Mouse (Mus musculus) myocyte (in vitro differentiated cells): ENCODE data around the gene Ntsr1. TPM values are rescaled to one million over a fixed set of nuclear protein-coding genes. Genes with fewer than 3 reads are reported as not detected.
A peak's percentile ranks its signal among the peaks of the same experiment; 100 is the strongest.

Experiments used
- H3K27me3 ChIP-seq: one replicate; pipeline ENCODE4 v1.6.1; 2011; ENCODE audit not compliant: control insufficient read depth, insufficient read depth, insufficient read length
- H3K36me3 ChIP-seq: one replicate; pipeline ENCODE4 v1.6.1; 2011; ENCODE audit not compliant: control insufficient read depth, insufficient read depth
- H3K4me2 ChIP-seq: one replicate; pipeline ENCODE4 v1.6.1; 2011; ENCODE audit warnings: low read depth, control low read depth
- H3K4me3 ChIP-seq: one replicate; pipeline ENCODE4 v1.5.1; 2011; ENCODE audit warnings: mild to moderate bottlenecking, control low read depth, moderate library complexity
- H3K79me2 ChIP-seq: one replicate; pipeline ENCODE4 v1.6.1; 2011; ENCODE audit not compliant: control insufficient read depth, insufficient read depth
- H3ac ChIP-seq: one replicate; pipeline ENCODE4 v1.6.1; 2011; ENCODE audit not compliant: control insufficient read depth, insufficient read length
- CEBPB ChIP-seq: IDR thresholded peaks from 2 replicates; pipeline ENCODE4 v1.6.1; 2011; ENCODE audit warnings: mild to moderate bottlenecking, moderate library complexity; ENCODE audit not compliant: poor library complexity, insufficient read depth, severe bottlenecking
- E2F4 ChIP-seq: IDR thresholded peaks from one replicate; pipeline ENCODE4 v1.6.1; 2011; ENCODE audit warnings: mild to moderate bottlenecking, control low read depth, moderate library complexity; ENCODE audit not compliant: insufficient read depth
- MAX ChIP-seq: IDR thresholded peaks from one replicate; pipeline ENCODE4 v1.6.1; 2011; ENCODE audit warnings: low read depth, mild to moderate bottlenecking, control low read depth
- MYOD1 ChIP-seq, 3 experiments: IDR thresholded peaks; one replicate each; pipeline ENCODE4 v1.6.1; 2011; ENCODE audit warnings: control low read depth in 2 of 3, low read depth in 2 of 3, mild to moderate bottlenecking in 2 of 3, moderate library complexity in 1 of 3; ENCODE audit not compliant: insufficient read length in 2 of 3, control insufficient read depth in 1 of 3
- MYOG ChIP-seq, 3 experiments: IDR thresholded peaks; one replicate each; pipeline ENCODE4 v1.6.1; 2011; ENCODE audit warnings: control low read depth in 2 of 3, low read depth in 2 of 3, mild to moderate bottlenecking in 2 of 3; ENCODE audit not compliant: insufficient read length in 2 of 3, control insufficient read depth in 1 of 3, insufficient read depth in 1 of 3
- POLR2A ChIP-seq: IDR thresholded peaks from one replicate; pipeline ENCODE4 v1.6.1; 2011; ENCODE audit warnings: low read depth, mild to moderate bottlenecking, control low read depth, moderate library complexity; ENCODE audit not compliant: insufficient read length
- POLR2AphosphoS2 ChIP-seq: IDR thresholded peaks from one replicate; pipeline ENCODE4 v1.6.1; 2011; ENCODE audit warnings: low read depth, control low read depth; ENCODE audit not compliant: insufficient read length
- REST ChIP-seq: IDR thresholded peaks from one replicate; pipeline ENCODE4 v1.6.1; 2011; ENCODE audit warnings: mild to moderate bottlenecking, control low read depth, moderate library complexity; ENCODE audit not compliant: insufficient read depth, insufficient read length
- SRF ChIP-seq: IDR thresholded peaks from one replicate; pipeline ENCODE4 v1.6.1; 2011; ENCODE audit warnings: low read depth; ENCODE audit not compliant: control insufficient read depth, insufficient read length
- TCF12 ChIP-seq: IDR thresholded peaks from one replicate; pipeline ENCODE4 v1.6.1; 2011; ENCODE audit warnings: mild to moderate bottlenecking, control low read depth; ENCODE audit not compliant: poor library complexity, insufficient read depth, severe bottlenecking
- TCF3 ChIP-seq: IDR thresholded peaks from one replicate; pipeline ENCODE4 v1.6.1; 2011; ENCODE audit warnings: low read depth, control low read depth; ENCODE audit not compliant: insufficient read length
- USF1 ChIP-seq: IDR thresholded peaks from one replicate; pipeline ENCODE4 v1.6.1; 2011; ENCODE audit warnings: low read depth, mild to moderate bottlenecking, control low read depth, moderate library complexity
- polyA plus RNA-seq: library from polyadenylated mRNA; unstranded; fragments of >200 nt; fragmentation: generic; extraction: Trizol; gene quantifications from one replicate; pipeline ENCODE4 v1.2.1, GENCODE M21; 2012; ENCODE audit warnings: missing spikeins

Gene Ntsr1
- polyA plus RNA-seq, 1 experiment, result not detected

DNA sequence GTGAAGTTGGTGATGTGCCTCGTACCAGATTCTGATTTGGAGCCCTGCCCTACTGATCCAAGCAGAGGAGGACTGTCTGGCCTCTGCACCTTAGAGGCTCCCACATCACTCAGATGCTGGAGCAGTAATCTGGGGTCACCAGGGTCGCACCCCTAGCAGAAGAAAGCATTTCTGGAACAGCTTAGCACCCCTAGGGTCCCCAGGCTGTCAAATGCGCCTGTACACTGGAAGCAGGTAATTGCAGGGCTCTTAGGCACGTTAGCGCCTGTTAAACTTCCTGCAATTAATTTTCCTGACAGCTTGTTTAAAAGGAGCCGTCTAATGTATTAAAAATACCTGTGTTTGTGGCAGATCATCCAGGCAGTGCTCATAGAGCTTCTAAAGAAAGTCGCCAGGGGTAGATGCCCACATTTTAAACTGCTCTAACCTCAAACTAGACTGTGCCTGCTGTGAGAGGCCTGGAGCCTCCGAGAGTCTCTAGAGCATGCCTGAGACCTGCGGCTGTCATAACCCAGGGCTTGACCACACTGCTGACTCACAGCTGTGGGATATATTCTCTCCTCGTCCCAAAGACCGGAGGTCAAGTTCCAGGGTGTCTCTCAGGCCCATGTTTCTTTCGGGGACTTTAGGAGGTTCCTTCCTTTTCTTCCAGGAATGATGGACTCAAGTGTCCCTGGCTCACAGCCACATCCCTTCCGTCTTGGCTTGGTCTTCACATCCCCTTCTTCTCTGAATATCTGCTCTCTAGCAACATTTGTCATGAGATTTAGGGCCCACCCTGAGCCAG, 12.3 kb downstream of the Ntsr1 start:
- no peak overlapping the region for H3K4me3 ChIP-seq
- no peaks in the 10 kb centered on the region for H3K79me2 ChIP-seq
- no peak overlapping the region for H3K4me2 ChIP-seq
- H3K36me3 ChIP-seq, result no peaks in the 10 kb centered on the region
- no peak overlapping the region for H3ac ChIP-seq
- H3K27me3 ChIP-seq, result peaks cover 4% of the 10 kb centered on the region
- TF ChIP-seq E2F4 (no peak), CEBPB (no peak), MYOG (IDR thresholded peaks at IDR 0.05; ENCODE audit: control insufficient read depth in 1 of 3, insufficient read depth in 1 of 3, insufficient read length in 2 of 3, low read depth in 2 of 3) (no peak), USF1 (no peak), TCF12 (no peak), MAX (no peak), POLR2AphosphoS2 (no peak), TCF3 (no peak)

DNA sequence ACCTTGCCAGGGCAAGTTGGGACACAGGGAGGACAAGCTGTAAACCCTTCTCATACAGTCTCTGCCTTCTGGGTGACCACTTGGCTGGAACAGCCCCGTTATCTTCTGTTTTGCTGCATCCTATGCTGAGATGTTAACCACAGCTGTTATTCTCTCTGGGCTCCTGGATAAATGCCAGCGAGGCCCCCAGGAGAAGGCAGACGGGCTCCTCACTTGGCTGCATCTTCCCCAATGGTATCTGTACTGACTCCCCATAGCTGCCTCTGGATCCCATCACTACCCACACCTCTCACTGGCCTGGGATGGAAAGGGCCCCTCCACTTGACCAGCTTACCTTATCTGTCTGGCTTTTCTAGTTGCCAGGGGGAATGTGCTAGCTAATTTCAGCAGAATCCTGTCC, 13.2 kb downstream of the Ntsr1 start:
- H3K27me3 ChIP-seq, result peaks cover 4% of the 10 kb centered on the region

DNA sequence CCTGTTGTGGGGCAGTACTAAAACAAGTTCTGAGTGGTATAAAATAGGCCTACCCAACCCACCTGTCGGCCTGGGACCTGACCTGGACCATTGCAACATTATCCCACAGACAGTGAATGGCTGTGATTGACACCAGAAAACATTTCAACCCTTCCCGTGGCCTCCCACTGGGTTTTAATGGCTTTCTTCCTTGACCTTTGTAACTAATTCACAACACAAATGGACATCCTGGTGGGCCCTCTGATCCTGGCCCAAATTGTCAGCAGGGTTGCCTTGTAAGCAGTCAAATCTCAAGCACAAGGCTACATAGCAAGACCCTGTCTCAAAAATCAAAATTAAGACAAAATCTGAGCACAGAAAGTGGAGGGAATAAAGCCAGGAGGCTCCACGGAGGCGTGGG, 14.1 kb downstream of the Ntsr1 start:
- Histone ChIP-seq H3K27me3 (peaks cover 4% of the 10 kb centered on the region), H3K79me2 (no peaks in the 10 kb centered on the region), H3ac (no peak overlapping the region), H3K4me2 (no peak overlapping the region), H3K4me3 (no peak overlapping the region), H3K36me3 (no peaks in the 10 kb centered on the region)
- TF ChIP-seq POLR2AphosphoS2, result no peak
- TF ChIP-seq SRF, result no peak
- TF ChIP-seq MAX, result no peak
- TF ChIP-seq TCF12, result no peak
- no peak for TF ChIP-seq TCF3
- no peak for TF ChIP-seq MYOG (IDR thresholded peaks at IDR 0.05; ENCODE audit: control insufficient read depth in 1 of 3, insufficient read depth in 1 of 3, insufficient read length in 2 of 3, low read depth in 2 of 3)
- TF ChIP-seq POLR2A, result no peak
- no peak for TF ChIP-seq CEBPB

More for the DNA sequence above, 13.2 kb downstream of the Ntsr1 start:
- Histone ChIP-seq H3K36me3 (no peaks in the 10 kb centered on the region), H3K4me2 (no peak overlapping the region), H3ac (no peak overlapping the region), H3K79me2 (no peaks in the 10 kb centered on the region), H3K4me3 (no peak overlapping the region)
- TF ChIP-seq POLR2AphosphoS2 (no peak), USF1 (no peak), REST (no peak), TCF12 (no peak), MAX (no peak), CEBPB (no peak), SRF (no peak), MYOD1 (IDR thresholded peaks at IDR 0.05; ENCODE audit: control insufficient read depth in 1 of 3, insufficient read length in 2 of 3, low read depth in 2 of 3) (no peak), MYOG (IDR thresholded peaks at IDR 0.05; ENCODE audit: control insufficient read depth in 1 of 3, insufficient read depth in 1 of 3, insufficient read length in 2 of 3, low read depth in 2 of 3) (no peak), TCF3 (no peak), E2F4 (no peak), POLR2A (no peak)

DNA sequence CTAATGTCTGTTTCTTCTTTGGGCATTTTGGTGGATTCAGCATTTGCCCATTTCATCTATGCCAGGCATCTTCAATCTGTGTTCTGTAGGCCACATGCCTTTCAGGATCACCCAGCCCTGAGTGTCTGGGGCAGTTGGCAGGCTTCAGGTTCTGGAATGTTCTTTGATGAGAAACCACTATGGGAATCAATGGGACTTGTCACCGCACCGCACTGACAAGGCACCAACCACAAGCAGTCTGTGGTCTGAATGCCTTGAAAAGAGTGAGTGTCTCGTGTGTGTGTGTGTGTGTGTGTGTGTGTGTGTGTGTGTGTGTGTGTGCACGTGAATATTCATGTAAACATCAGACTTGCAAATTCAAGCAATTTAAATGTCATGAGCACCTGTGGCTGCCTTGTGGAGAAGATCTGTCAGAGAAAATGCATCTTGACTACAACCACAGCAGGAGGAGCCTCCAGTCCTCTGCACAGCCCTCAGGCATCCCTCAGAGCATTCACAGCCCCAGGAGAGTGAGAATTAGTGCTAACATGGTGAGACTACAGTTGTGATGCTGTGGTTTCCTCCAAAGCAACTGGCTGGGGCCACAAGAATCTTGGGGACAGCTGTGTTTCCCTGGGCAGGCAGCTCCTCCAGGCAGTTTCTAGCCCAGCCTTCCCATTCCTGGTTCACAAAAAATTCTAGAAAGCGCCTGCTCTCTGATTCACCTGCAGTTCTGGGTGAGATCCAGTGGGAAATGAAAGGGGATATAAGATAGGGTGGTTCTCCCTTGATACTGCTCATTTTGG, 21.9 kb downstream of the Ntsr1 start:
- Histone ChIP-seq H3K36me3 (no peaks in the 10 kb centered on the region), H3K79me2 (no peaks in the 10 kb centered on the region), H3K4me3 (no peak overlapping the region), H3K4me2 (no peak overlapping the region), H3ac (no peak overlapping the region), H3K27me3 (peaks cover 27% of the 10 kb centered on the region)
- TF ChIP-seq TCF12 (peak; percentile 4), MAX (no peak), MYOG (IDR thresholded peaks at IDR 0.05; ENCODE audit: control insufficient read depth in 1 of 3, insufficient read depth in 1 of 3, insufficient read length in 2 of 3, low read depth in 2 of 3) (peak; percentile 74 to 88 (median 75)), MYOD1 (IDR thresholded peaks at IDR 0.05; ENCODE audit: control insufficient read depth in 1 of 3, insufficient read length in 2 of 3, low read depth in 2 of 3) (peak in 2 of 3 experiments; percentile 35 to 51), TCF3 (peak; percentile 51)
